Mouse (Mus musculus) small intestine, adult 2 months (tissue): ENCODE data around the gene B4galt5. TPM values are rescaled to one million over a fixed set of nuclear protein-coding genes. Genes with fewer than 3 reads are reported as not detected.
A peak's percentile ranks its signal among the peaks of the same experiment; 100 is the strongest.

Experiments
- H3K27ac ChIP-seq: fragments of 200-500 bp; 2 replicates; pipeline ENCODE4 v1.5.1; 2012; ENCODE audit warnings: low read depth, low read length, control low read depth, inconsistent platforms; ENCODE audit not compliant: insufficient read depth
- H3K27me3 ChIP-seq: fragments of 200-500 bp; 2 replicates; pipeline ENCODE4 v1.6.1; 2012; ENCODE audit warnings: mild to moderate bottlenecking, moderate library complexity, low read length, inconsistent platforms; ENCODE audit not compliant: control insufficient read depth, insufficient read depth
- H3K36me3 ChIP-seq: fragments of 200-500 bp; 2 replicates; pipeline ENCODE4 v1.6.1; 2012; ENCODE audit warnings: mild to moderate bottlenecking, low read length, control low read depth, inconsistent platforms; ENCODE audit not compliant: control insufficient read depth, insufficient read depth
- H3K4me1 ChIP-seq: fragments of 200-500 bp; 2 replicates; pipeline ENCODE4 v1.6.1; 2012; ENCODE audit warnings: low read length, inconsistent platforms, mixed read lengths; ENCODE audit not compliant: control insufficient read depth, insufficient read depth, insufficient read length
- H3K4me3 ChIP-seq: fragments of 200-500 bp; 2 replicates; pipeline ENCODE4 v1.5.1; 2012; ENCODE audit warnings: low read depth, mild to moderate bottlenecking, control low read depth, inconsistent platforms, low read length, moderate library complexity
- CTCF ChIP-seq: fragments of 200-500 bp; IDR thresholded peaks from 2 replicates; pipeline ENCODE4 v1.5.1; 2012; ENCODE audit warnings: low read depth, mild to moderate bottlenecking, control low read depth, inconsistent platforms, low read length, moderate library complexity, mixed read lengths; ENCODE audit not compliant: insufficient replicate concordance, insufficient read length; ENCODE audit errors: extremely low read depth
- POLR2A ChIP-seq: fragments of 200-500 bp; IDR thresholded peaks from 2 replicates; pipeline ENCODE4 v1.6.1; 2012; ENCODE audit warnings: low read depth, mild to moderate bottlenecking, control low read depth, inconsistent platforms, low read length, moderate library complexity
- WGBS: fragments of 180-500 bp; shearing (Covaris S2); methylation state at CpG from one replicate; pipeline ENCODE4 v1.1.7; 2018; 5-methylcytosine and 5-hydroxymethylcytosine counted together
- polyA plus RNA-seq: library from polyadenylated mRNA; depleted of rRNA; stranded (reverse); fragments of >200 nt; gene quantifications from 2 replicates; pipeline ENCODE4 v1.2.3, GENCODE M21; 2012

B4galt5 gene
- polyA plus RNA-seq, 1 experiment = 84.7 TPM

DNA sequence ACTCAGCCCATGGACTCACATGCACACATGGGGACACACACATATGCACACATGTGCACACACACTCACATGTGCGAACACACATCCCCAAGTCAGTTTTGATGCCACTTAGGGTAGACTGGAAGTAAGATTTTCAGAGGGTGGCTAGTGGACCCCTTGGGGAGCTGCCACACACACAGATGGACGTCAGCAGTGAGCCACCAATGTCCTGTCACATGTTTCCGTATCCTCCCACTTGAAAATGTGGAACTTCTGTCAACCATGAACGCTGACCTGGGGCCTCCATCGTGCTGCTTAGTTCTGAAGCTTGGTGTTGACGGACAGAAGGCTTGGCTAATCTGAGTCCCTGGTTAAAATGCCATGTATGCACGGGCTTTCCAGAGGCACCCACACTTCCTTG, 32.6 kb upstream of the B4galt5 start:
- H3K36me3 ChIP-seq = no peaks in the 10 kb centered on the region
- H3K4me1 ChIP-seq = peaks cover 33% of the 10 kb centered on the region; the same call in 1 of the 2 replicates
- H3K27me3 ChIP-seq = no peaks in the 10 kb centered on the region
- peak overlapping the region; percentile 91; the same call in 1 of the 2 replicates for H3K27ac ChIP-seq
- WGBS = 83% methylated on average over 7 of the region's 7 CpGs
- no peak overlapping the region for H3K4me3 ChIP-seq
- TF ChIP-seq CTCF (no peak), POLR2A (no peak)

DNA sequence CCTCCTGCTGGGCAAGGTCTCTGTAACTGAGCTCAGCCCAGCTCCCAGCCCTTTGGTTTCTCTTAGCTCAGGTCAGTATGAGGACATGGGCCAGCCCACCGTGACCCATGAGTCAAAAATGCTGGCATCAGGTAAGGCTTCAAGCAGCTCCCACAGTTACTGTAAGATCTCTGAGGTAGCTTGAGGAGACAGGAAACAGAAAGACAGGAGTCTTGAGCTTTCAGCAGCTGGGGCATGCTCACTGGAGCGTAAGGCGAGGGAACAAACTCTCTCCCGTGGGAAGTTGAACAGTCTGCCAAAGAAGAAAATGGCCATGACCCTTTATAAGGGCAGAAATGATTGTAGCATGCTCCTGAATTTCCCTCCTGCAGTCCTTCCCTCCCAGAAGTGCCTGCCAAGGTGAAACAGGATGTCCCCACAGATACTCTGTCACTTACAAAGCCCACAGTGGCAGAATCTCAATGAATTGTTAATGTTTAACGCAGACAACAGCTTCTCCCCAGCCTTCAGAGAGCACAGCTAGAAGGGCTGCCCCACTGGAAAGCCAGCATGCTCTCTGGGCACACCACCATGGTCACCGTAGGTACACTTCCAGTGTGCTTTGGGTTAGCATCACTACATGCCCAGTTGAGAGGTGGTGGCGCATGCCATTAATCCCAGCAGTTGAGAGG, 31.8 kb upstream of the B4galt5 start:
- TF ChIP-seq POLR2A (no peak), CTCF (no peak)
- Histone ChIP-seq H3K27me3 (no peaks in the 10 kb centered on the region), H3K4me1 (peaks cover 39% of the 10 kb centered on the region), H3K36me3 (no peaks in the 10 kb centered on the region), H3K4me3 (no peak overlapping the region), H3K27ac (peak overlapping the region; percentile 91)
- 30% methylated on average over 7 of the region's 7 CpGs for WGBS

DNA sequence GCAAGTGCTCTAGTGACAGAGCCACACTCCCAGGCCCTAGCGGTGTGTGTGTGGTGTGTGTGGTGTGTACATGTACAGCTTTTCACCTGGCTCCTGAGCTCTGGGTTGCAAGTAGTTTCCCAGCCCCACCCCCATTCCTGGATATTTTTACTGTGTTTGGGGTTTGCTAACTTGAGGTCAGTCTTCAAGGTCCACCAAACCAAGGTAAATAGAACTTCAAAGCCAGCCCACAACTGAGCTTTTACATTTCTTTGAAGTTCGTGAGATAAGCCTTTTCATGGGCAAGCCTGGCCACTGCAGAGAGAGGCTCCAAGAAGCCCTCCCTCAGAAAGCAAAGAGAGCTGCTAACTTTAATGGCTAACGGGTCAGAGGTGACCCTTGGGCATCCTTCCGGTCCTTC, 30.0 kb upstream of the B4galt5 start:
- H3K27ac ChIP-seq = no peak overlapping the region
- H3K4me3 ChIP-seq = no peak overlapping the region
- H3K4me1 ChIP-seq = peaks cover 44% of the 10 kb centered on the region
- no peaks in the 10 kb centered on the region for H3K36me3 ChIP-seq
- TF ChIP-seq POLR2A (no peak), CTCF (no peak)
- H3K27me3 ChIP-seq = no peaks in the 10 kb centered on the region
- 77% methylated on average over 4 of the region's 4 CpGs for WGBS

DNA sequence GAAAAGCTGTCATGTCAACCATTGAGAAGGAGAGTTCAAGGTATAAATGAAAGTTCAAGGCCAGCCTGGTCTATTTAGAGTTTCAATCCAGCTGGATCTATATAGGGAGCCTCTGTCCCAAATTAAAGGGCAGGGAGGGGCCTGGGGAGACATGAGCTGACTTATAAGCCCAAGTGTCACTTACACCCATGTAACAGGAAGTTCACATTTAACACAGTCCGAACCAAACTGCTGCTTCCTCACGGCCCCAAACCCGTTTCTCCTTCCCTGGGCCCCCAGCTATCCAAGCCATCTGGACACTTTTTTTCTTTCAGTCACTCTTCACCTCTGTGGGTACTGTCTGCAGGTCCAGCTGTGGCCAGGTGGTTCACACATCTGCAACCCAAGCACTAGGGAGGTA, 28.7 kb upstream of the B4galt5 start:
- no peak overlapping the region for H3K27ac ChIP-seq
- H3K4me3 ChIP-seq = no peak overlapping the region
- 78% methylated on average over 3 of the region's 3 CpGs for WGBS
- TF ChIP-seq CTCF (no peak), POLR2A (no peak)
- peaks cover 51% of the 10 kb centered on the region for H3K4me1 ChIP-seq
- H3K36me3 ChIP-seq = no peaks in the 10 kb centered on the region
- no peaks in the 10 kb centered on the region for H3K27me3 ChIP-seq

DNA sequence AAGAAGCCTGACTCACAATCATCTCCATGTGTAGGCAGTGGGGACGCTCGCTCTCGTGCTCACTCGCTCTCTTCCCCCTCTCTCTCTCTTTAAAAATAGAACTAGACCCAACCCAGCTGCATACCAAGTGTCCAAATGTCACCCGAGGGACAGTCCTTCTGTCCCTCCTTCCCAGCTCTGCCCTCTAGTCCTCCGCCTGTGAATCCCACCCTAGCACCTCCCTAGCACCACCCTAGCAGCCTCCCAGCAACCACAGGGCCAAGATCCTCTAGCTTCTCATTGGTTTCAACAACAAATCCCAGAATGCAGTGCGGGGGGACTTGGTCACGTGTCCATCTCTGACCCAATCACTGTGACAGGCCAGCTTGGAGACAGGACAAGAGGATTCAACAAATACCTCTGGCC, 27.2 kb upstream of the B4galt5 start:
- WGBS = 83% methylated on average over 8 of the region's 8 CpGs
- no peak for TF ChIP-seq POLR2A
- no peak for TF ChIP-seq CTCF
- peak overlapping the region; percentile 61 for H3K27ac ChIP-seq
- no peak overlapping the region for H3K4me3 ChIP-seq
- no peaks in the 10 kb centered on the region for H3K36me3 ChIP-seq
- H3K4me1 ChIP-seq = peaks cover 40% of the 10 kb centered on the region
- no peaks in the 10 kb centered on the region for H3K27me3 ChIP-seq

DNA sequence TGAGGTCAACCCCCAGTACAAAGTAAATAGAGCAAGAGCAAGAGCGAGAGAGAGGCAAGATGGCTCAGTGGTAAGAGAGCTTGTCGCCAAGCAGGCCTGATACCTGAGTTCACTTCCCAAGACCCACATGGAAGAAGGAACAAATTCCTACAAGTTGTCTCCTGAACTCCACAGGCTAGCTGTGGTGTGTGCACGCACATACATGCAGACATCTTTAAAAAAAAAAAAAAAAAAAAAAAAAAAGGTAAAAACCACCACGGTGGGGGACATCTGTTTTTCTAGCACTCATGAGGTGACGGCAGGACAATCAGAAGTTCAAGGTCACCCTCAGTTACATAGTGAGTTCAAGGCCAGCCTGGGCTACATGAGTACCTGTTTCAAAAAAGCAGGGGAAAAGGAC, 26.7 kb upstream of the B4galt5 start:
- H3K4me1 ChIP-seq = peaks cover 37% of the 10 kb centered on the region
- H3K27me3 ChIP-seq = no peaks in the 10 kb centered on the region
- WGBS = 77% methylated on average over 5 of the region's 5 CpGs
- H3K36me3 ChIP-seq = no peaks in the 10 kb centered on the region
- H3K4me3 ChIP-seq = no peak overlapping the region
- H3K27ac ChIP-seq = peak overlapping the region; percentile 61
- TF ChIP-seq POLR2A = no peak
- no peak for TF ChIP-seq CTCF

DNA sequence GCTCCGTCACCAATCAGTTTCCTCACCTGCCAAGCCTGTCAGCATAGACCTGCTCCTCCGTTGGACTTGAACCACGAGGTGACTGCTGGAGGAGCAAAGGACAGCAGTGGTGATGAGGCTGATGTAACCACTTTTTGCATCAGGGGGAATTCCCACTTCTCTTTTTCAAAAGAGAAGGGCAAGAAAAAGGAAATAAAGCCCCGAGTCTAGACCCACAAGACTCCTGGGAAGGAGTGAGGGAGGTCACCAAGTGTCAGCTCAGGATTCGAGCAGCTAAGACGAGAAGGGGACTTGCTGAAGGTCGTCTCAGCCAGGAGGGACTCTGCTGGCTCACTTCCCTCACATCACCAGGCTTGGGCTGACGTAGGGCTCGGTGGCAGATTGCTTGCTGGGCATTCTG, 26.2 kb upstream of the B4galt5 start:
- H3K4me3 ChIP-seq = no peak overlapping the region
- H3K4me1 ChIP-seq = peaks cover 32% of the 10 kb centered on the region
- TF ChIP-seq POLR2A (no peak), CTCF (no peak)
- H3K27me3 ChIP-seq = no peaks in the 10 kb centered on the region
- WGBS = 49% methylated on average over 9 of the region's 9 CpGs
- no peaks in the 10 kb centered on the region for H3K36me3 ChIP-seq
- peak overlapping the region; percentile 93 for H3K27ac ChIP-seq

DNA sequence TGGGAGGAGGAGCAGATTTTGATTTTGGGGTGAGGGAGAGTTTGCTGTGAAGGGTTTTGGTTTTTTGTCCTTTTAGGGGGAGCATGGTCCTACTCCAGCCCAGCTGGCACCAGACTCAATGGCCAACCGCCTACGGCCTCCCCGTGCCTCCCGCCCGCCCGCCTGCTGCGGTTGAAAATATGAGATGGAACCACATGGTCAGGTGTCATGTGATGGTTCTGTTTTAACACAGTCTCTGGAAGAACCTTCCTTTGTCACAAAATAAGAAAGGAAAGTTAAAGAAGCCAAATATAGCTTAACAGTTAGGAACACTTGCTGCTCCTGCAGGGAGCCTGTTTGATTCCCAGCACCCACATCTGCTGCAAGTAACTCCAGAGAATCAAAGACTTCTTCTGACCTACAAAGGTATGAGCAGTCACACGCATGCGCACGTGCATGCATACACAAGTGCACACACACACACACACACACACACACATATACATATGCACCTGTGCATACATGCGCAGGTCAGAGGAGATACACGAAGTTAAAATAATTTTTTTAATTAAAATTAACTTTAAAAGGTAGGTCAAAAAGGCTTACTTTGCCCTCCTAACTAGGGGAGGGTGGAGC, 25.3 kb upstream of the B4galt5 start:
- 90% methylated on average over 12 of the region's 12 CpGs for WGBS

More for the DNA sequence above, 25.3 kb upstream of the B4galt5 start:
- Histone ChIP-seq H3K27me3 (no peaks in the 10 kb centered on the region), H3K27ac (peak overlapping the region; percentile 46; the same call in 1 of the 2 replicates), H3K4me3 (no peak overlapping the region), H3K4me1 (peaks cover 32% of the 10 kb centered on the region), H3K36me3 (no peaks in the 10 kb centered on the region)
- TF ChIP-seq CTCF (no peak), POLR2A (no peak)
